Mouse (Mus musculus) adrenal gland, adult 18-20 months (tissue): Measurements from ENCODE around the gene Stx1a. TPM values are rescaled to one million over a fixed set of nuclear protein-coding genes. Genes with fewer than 3 reads are reported as not detected.

ENCODE experiments used
- DNase-seq, 2 experiments: peaks; one replicate each; pipeline ENCODE4 v3.0.0; 2021 to 2022; ENCODE audit warnings: low spot score in 2 of 2
- total RNA-seq, 2 experiments: library from RNA; stranded (reverse); gene quantifications; 1 replicate in 1 of 2; 2 replicates in 1 of 2; pipeline ENCODE4 v1.2.3; 2021

The Stx1a gene
- total RNA-seq, 2 experiments from 2014 or later = 6.0 to 7.2 TPM

DNA sequence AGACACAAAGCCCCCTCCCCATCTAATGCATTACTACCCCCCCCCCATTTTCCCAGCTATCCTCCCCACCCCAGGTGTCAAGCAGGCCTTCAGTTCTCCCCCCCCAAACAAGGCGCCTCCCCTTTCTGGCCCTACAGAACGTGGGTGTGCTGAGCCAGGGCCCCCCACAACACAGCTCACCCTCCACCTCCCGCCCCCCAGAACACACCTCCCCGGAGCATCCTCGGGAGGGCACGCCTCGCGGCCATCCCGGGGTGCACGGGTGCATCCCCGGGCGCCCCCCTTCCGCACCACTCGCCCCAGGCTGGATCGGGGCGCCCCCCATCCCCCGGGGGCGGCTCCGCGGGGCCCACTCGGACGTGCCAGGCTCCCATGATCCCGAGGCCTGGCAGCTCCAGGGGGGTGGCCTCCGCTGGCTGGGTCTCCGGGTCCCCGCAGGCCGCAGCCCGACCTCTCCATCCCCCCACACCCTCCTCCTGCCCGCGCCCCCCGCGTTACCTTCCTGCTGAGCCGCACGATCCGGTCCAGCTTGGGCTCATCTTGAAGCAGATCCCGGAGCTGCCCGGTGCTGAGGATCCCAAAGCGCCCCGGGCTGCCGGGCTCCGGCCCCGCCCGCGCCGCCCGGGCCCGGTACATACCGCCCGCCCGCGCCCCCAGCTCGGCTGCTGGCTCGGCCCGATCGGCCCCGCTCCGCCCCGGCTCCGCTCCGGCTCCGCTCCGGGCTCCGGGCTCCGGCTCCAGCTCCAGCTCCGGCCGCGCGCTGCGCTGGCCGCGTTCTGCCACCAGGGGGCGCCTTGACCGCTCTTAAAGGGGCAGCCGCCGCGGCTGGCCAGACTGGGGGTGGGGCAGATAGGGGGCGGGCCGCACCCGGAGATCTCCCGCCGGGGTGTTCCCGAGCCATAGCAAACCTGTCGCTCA lies 54.5 kb downstream of the Stx1a start, which contains the start of gene Vps37d:
Vps37d (minus strand) TSS at position 703 of the 918 bp plus-strand sequence.
- peak; percentile 97 to 99 for DNase-seq

DNA sequence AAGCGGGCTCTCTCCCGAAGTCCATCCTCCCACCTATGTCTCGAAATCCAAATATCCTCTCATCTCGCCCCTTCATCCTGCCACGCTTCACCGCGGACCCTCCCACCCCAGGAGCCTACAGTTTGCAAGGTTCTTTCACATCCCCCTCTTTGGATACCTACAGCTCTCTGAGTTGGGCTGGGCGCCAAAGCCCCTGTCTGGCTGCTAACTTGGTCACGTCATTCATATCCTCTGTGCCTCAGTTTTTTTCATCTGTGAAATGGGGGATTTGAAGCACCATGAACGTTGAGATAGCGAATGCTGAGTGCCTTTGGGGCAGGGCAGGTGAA lies 55.2 kb downstream of the Stx1a start:
- DNase-seq = no peak

DNA sequence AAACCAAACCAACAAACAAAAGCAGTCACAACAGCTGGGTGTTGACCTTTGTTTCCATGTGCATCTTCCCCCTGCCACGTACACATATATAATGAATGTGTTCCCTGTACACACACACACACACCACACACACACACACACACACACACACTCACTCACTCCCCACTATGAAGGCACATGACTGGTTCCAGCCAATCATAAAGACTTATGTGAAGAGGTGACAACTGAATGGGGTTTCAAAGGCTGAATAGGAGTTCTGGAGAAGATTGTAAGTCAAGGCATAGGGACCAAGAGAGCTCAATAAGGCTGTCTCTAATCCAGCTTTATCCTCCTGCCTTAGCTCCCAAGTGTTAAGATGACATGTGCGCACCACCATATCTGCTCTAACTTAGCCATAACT lies 56.3 kb downstream of the Stx1a start:
- no peak for DNase-seq

DNA sequence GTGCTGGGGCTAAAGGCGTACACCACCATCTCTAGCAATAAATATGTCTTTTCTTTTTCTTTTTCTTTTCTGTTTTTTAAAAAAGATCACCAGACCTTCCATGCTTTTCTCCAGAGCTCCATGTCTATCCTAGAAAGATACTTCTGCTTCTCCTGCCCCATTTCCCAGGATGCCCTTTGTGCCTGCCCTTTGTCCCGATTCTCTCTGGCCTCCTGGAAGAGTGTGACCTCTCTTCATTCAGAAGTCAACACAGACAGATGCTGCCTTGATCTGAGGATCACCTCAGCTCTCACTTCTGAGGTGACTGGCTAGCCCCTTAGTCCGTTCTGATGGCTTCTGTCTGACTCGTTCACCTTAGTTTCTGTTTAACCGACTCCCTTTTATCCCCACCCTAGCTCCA lies 57.3 kb downstream of the Stx1a start:
- no peak for DNase-seq

DNA sequence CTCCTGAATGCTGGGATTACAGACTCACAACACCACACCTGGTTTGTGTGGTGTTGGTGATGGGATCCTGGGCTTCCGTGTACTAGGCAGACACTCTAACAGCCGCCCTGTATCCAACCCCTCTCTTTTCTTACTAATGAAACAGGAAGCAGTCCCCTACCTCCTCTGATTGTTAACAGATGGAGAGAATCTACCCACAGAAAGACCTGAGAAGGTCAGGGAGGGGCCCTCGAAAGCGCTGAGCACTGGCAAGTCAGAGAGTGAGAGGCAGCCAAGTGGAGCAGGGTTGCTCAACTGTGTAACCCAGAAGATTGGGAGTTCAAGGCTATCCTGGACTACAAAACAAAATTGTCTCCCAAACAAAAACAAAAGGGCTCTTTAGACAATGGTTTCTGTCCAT lies 63.6 kb downstream of the Stx1a start:
- DNase-seq = no peak

DNA sequence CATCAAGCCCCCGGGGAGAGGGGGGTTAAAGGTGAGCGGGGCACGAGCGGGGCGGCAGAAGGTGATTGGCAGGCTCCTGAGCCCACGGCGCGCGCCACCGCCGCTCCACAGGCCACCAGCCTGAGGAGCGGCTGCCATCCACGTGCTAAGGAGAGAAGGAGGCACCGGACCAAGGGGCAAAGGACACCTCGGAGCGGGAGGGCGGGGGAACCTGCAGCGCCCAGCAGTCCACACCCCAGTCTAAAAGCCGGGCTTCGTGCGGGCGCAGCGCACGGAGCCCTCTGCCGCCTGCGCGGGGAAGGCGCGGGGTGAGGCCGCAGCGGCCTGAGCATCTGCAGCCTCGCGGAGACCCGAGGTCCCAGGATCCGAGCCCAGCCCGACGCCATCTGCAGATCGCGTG lies 66.4 kb downstream of the Stx1a start, which contains the start of gene Mlxipl:
Mlxipl (plus strand) TSS at position 238 of the 400 bp plus-strand sequence.
- DNase-seq = no peak

Other genes with a start within 250 kb of the Stx1a start
- gene Tmem270, start 116.7 kb upstream of the Stx1a start, total RNA-seq = not detected
- gene Cldn13, start 108.0 kb upstream of the Stx1a start, total RNA-seq = not detected
- 10 to 100 TPM; 23.1 to 23.6 TPM for gene Mettl27, start 91.1 kb upstream of the Stx1a start, total RNA-seq
- not detected for gene Cldn4, start 76.5 kb upstream of the Stx1a start, total RNA-seq
- under 1 TPM; 0.50 to 0.54 TPM for gene Cldn3, start 37.3 kb upstream of the Stx1a start, total RNA-seq
- 10 to 100 TPM; 52.3 to 59.7 TPM for gene Abhd11, start 14.3 kb upstream of the Stx1a start, total RNA-seq
- gene Dnajc30, start 40.7 kb downstream of the Stx1a start, total RNA-seq = 10 to 100 TPM; 25.8 to 30.3 TPM
- gene Bud23, start 41.5 kb downstream of the Stx1a start, total RNA-seq = 10 to 100 TPM; 45.7 to 55.0 TPM
- gene Vps37d, start 54.8 kb downstream of the Stx1a start, total RNA-seq = 1 to 10 TPM; 1.9 to 2.5 TPM
- 100 to 1,000 TPM in 1 of 2 experiments, 10 to 100 TPM in 1; 67.0 to 169 TPM for gene Mlxipl, start 66.4 kb downstream of the Stx1a start, total RNA-seq
- gene Tbl2, start 126.2 kb downstream of the Stx1a start, total RNA-seq = 10 to 100 TPM; 20.6 to 29.5 TPM
- gene Bcl7b, start 144.8 kb downstream of the Stx1a start, total RNA-seq = 10 to 100 TPM; 74.1 to 77.2 TPM
- gene Baz1b, start 163.8 kb downstream of the Stx1a start, total RNA-seq = 10 to 100 TPM; 79.1 to 88.7 TPM
- 10 to 100 TPM in 1 of 2 experiments, 1 to 10 TPM in 1; 3.0 to 10.5 TPM for gene Fzd9, start 227.7 kb downstream of the Stx1a start, total RNA-seq